Comparison of ENCODE assay signal across 8 mouse cellular contexts in genomic region chr9:44488855-44489381, GRCm38 (mm10). TPM values are rescaled to one million over a fixed set of nuclear protein-coding genes. Genes with fewer than 3 reads are reported as not detected.
A peak's percentile ranks its signal among the peaks of the same experiment; 100 is the strongest.
DNase-seq lines count a peak whose midpoint lies in the region; ATAC-seq lines count a peak whose summit lies in the region.

No protein-coding gene starts in this region.

- H3K9me3 ChIP-seq in forebrain, embryonic 11.5 days (ENCODE audit: control insufficient read depth, low read length): no peaks in the 10 kb centered on the region
- no peaks in the 10 kb centered on the region for H3K9me3 ChIP-seq in hindbrain, embryonic 10.5 days
- no peaks in the 10 kb centered on the region for H3K9me3 ChIP-seq in limb, embryonic 11.5 days (ENCODE audit: control insufficient read depth, low read length)
- no peaks in the 10 kb centered on the region for H3K9me3 ChIP-seq in midbrain, embryonic 13.5 days

- H3K4me1 ChIP-seq in forebrain, embryonic 11.5 days (replicated peaks; ENCODE audit: control insufficient read depth, insufficient read depth, low read length): peaks cover 60% of the 10 kb centered on the region
- peaks cover 98% of the 10 kb centered on the region for H3K4me1 ChIP-seq in hindbrain, embryonic 10.5 days (replicated peaks)
- peaks cover 89% of the 10 kb centered on the region for H3K4me1 ChIP-seq in limb, embryonic 11.5 days (ENCODE audit: control insufficient read depth, insufficient read depth, low read length)
- peaks cover 98% of the 10 kb centered on the region for H3K4me1 ChIP-seq in midbrain, embryonic 13.5 days (replicated peaks)

- DNase-seq in adrenal gland, adult 2 months: peak; percentile 84
- no peak for DNase-seq in adrenal gland, postnatal 25 days
- DNase-seq in adrenal gland, postnatal 14 days: peak; percentile 88
- no peak for DNase-seq in forebrain, embryonic 11.5 days (ENCODE audit: low spot score)
- DNase-seq in hindbrain, embryonic 10.5 days (ENCODE audit: low spot score): no peak
- no peak for DNase-seq in limb, embryonic 11.5 days (ENCODE audit: low spot score)

- peak overlapping the region; percentile 36 for H3K4me2 ChIP-seq in forebrain, embryonic 11.5 days (ENCODE audit: low read depth, low read length, severe bottlenecking)
- H3K4me2 ChIP-seq in limb, embryonic 11.5 days (ENCODE audit: low read depth, severe bottlenecking): peak overlapping the region; percentile 81
- H3K4me2 ChIP-seq in midbrain, embryonic 13.5 days (replicated peaks): peak overlapping the region; percentile 99

- ATAC-seq in forebrain, embryonic 11.5 days (replicated peaks; ENCODE audit: low FRiP score): no peak
- ATAC-seq in limb, embryonic 11.5 days (ENCODE audit: insufficient number of reproducible peaks, low FRiP score, low TSS enrichment, low read depth): no peak
- ATAC-seq in midbrain, embryonic 13.5 days: peak; percentile 8; the same call in 1 of the 2 replicates
- ATAC-seq in frontal cortex, adult (ENCODE audit: low TSS enrichment): no peak

- H3K4me3 ChIP-seq in forebrain, embryonic 11.5 days (ENCODE audit: low read depth, low read length): no peak overlapping the region
- H3K4me3 ChIP-seq in hindbrain, embryonic 10.5 days: peak overlapping the region; percentile 39
- 0 out of 2 replicates have a peak overlapping the region, but pooled peaks have one; percentile 10 for H3K4me3 ChIP-seq in limb, embryonic 11.5 days (ENCODE audit: low read depth, low read length)
- peak overlapping the region; percentile 98 for H3K4me3 ChIP-seq in midbrain, embryonic 13.5 days (replicated peaks)

- H3K27me3 ChIP-seq in forebrain, embryonic 11.5 days (ENCODE audit: control insufficient read depth, insufficient read depth, low read length): no peaks in the 10 kb centered on the region
- no peaks in the 10 kb centered on the region for H3K27me3 ChIP-seq in hindbrain, embryonic 10.5 days (ENCODE audit: insufficient read depth, poor library complexity, severe bottlenecking)
- H3K27me3 ChIP-seq in limb, embryonic 11.5 days (ENCODE audit: control insufficient read depth, insufficient read depth, low read length): no peaks in the 10 kb centered on the region
- no peaks in the 10 kb centered on the region for H3K27me3 ChIP-seq in midbrain, embryonic 13.5 days

- H3K27ac ChIP-seq in forebrain, embryonic 11.5 days (ENCODE audit: low read depth, low read length): no peak overlapping the region
- peak overlapping the region; percentile 87 for H3K27ac ChIP-seq in hindbrain, embryonic 10.5 days
- peak overlapping the region; percentile 74 for H3K27ac ChIP-seq in limb, embryonic 11.5 days (replicated peaks; ENCODE audit: low read depth, low read length)
- peak overlapping the region; percentile 72 for H3K27ac ChIP-seq in midbrain, embryonic 13.5 days

- H3K36me3 ChIP-seq in forebrain, embryonic 11.5 days (ENCODE audit: control insufficient read depth, insufficient read depth, low read length): no peaks in the 10 kb centered on the region
- H3K36me3 ChIP-seq in hindbrain, embryonic 10.5 days: 0 out of 2 replicates have a peak, but pooled peaks cover 2% of the 10 kb centered on the region
- H3K36me3 ChIP-seq in limb, embryonic 11.5 days (ENCODE audit: control insufficient read depth, insufficient read depth, low read length): no peaks in the 10 kb centered on the region
- peaks cover 4% of the 10 kb centered on the region; the same call in 1 of the 2 replicates for H3K36me3 ChIP-seq in midbrain, embryonic 13.5 days

- 3% methylated on average over 5 of the region's 5 CpGs for WGBS in forebrain, embryonic 11.5 days
- WGBS in hindbrain, embryonic 10.5 days: 2% methylated on average over 5 of the region's 5 CpGs
- 4% methylated on average over 5 of the region's 5 CpGs for WGBS in limb, embryonic 11.5 days
- WGBS in midbrain, embryonic 13.5 days: 3% methylated on average over 5 of the region's 5 CpGs

- peak overlapping the region; percentile 27 for H3K9ac ChIP-seq in forebrain, embryonic 11.5 days (ENCODE audit: low read length)
- peak overlapping the region; percentile 45 for H3K9ac ChIP-seq in limb, embryonic 11.5 days (ENCODE audit: low read length)
- peak overlapping the region; percentile 98 for H3K9ac ChIP-seq in midbrain, embryonic 13.5 days (replicated peaks)

RNA-seq across cellular contexts. Expression of gene Bcl9l, which starts 6.3 kb away (rescaled TPM):
- 10 to 100 TPM; 41.9 to 61.1 TPM for total RNA-seq in adrenal gland, adult 2 months (2021)
- 62.7 and 64.5 TPM in 2 replicates for polyA plus RNA-seq in adrenal gland, adult 2 months (2012; rRNA removed)
- total RNA-seq in adrenal gland, postnatal 25 days (2021): 56.0 and 82.0 TPM in 2 replicates
- total RNA-seq in adrenal gland, postnatal 14 days (2021): 59.3 and 61.7 TPM in 2 replicates
- 8.7 and 10.6 TPM in 2 replicates for polyA plus RNA-seq in forebrain, embryonic 11.5 days (2014; fragmentation: Nextera tagmentation; extraction: Ambion mirVana)
- 4.6 and 7.3 TPM in 2 replicates for polyA plus RNA-seq in hindbrain, embryonic 10.5 days (2016; fragmentation: Nextera tagmentation; extraction: Ambion mirVana)
- polyA plus RNA-seq in limb, embryonic 11.5 days (2014; fragmentation: Nextera tagmentation; extraction: Ambion mirVana): 11.6 and 12.3 TPM in 2 replicates
- 8.0 and 9.2 TPM in 2 replicates for polyA plus RNA-seq in midbrain, embryonic 13.5 days (2015; fragmentation: Nextera tagmentation; extraction: Ambion mirVana)

RNA-seq across cellular contexts. Expression of gene Upk2, which starts 34.1 kb away (rescaled TPM):
- not detected for total RNA-seq in adrenal gland, adult 2 months (2021)
- not detected in 2 replicates for polyA plus RNA-seq in adrenal gland, adult 2 months (2012; rRNA removed)
- total RNA-seq in adrenal gland, postnatal 25 days (2021): not detected in 2 replicates
- not detected in 2 replicates for total RNA-seq in adrenal gland, postnatal 14 days (2021)
- polyA plus RNA-seq in forebrain, embryonic 11.5 days (2014; fragmentation: Nextera tagmentation; extraction: Ambion mirVana): not detected in 2 replicates
- 0.14 TPM in 1 of 2 replicates, not detected in the other for polyA plus RNA-seq in hindbrain, embryonic 10.5 days (2016; fragmentation: Nextera tagmentation; extraction: Ambion mirVana)
- 0.59 and 0.99 TPM in 2 replicates for polyA plus RNA-seq in limb, embryonic 11.5 days (2014; fragmentation: Nextera tagmentation; extraction: Ambion mirVana)
- not detected in 2 replicates for polyA plus RNA-seq in midbrain, embryonic 13.5 days (2015; fragmentation: Nextera tagmentation; extraction: Ambion mirVana)

RNA-seq across cellular contexts. Expression of gene Foxr1, which starts 48.0 kb away (rescaled TPM):
- total RNA-seq in adrenal gland, adult 2 months (2021): not detected
- polyA plus RNA-seq in adrenal gland, adult 2 months (2012; rRNA removed): not detected in 2 replicates
- not detected in 2 replicates for total RNA-seq in adrenal gland, postnatal 25 days (2021)
- not detected in 2 replicates for total RNA-seq in adrenal gland, postnatal 14 days (2021)
- polyA plus RNA-seq in forebrain, embryonic 11.5 days (2014; fragmentation: Nextera tagmentation; extraction: Ambion mirVana): not detected in 2 replicates
- not detected in 2 replicates for polyA plus RNA-seq in hindbrain, embryonic 10.5 days (2016; fragmentation: Nextera tagmentation; extraction: Ambion mirVana)
- not detected in 2 replicates for polyA plus RNA-seq in limb, embryonic 11.5 days (2014; fragmentation: Nextera tagmentation; extraction: Ambion mirVana)
- not detected in 2 replicates for polyA plus RNA-seq in midbrain, embryonic 13.5 days (2015; fragmentation: Nextera tagmentation; extraction: Ambion mirVana)

Comparison
In these comparisons a context has a peak if more than half of its experiments do, and no peak if none do; other contexts are left out.
1. DNase-seq: peak in adrenal gland, adult 2 months (single experiment) and adrenal gland, postnatal 14 days (single experiment); none in adrenal gland, postnatal 25 days (single experiment), forebrain, embryonic 11.5 days (single experiment), hindbrain, embryonic 10.5 days (single experiment) and limb, embryonic 11.5 days (single experiment).
2. H3K4me2 ChIP-seq: peak in every context shown above with its lines; median percentile 99 in midbrain, embryonic 13.5 days; 81 in limb, embryonic 11.5 days; 36 in forebrain, embryonic 11.5 days.
3. H3K9ac ChIP-seq: peak in every context shown above with its lines; median percentile 98 in midbrain, embryonic 13.5 days; 45 in limb, embryonic 11.5 days; 27 in forebrain, embryonic 11.5 days.